Mouse (Mus musculus) midbrain, postnatal 0 days (tissue): ENCODE measurements around the gene Kri1. TPM values are rescaled to one million over a fixed set of nuclear protein-coding genes. Genes with fewer than 3 reads are reported as not detected.

Experiments
- ATAC-seq: fragments of 200-750 bp; cut with Nextera tagmentation; 2 replicates; pipeline ENCODE4 v1.8.0; 2017; ENCODE audit warnings: moderate number of reproducible peaks, mild to moderate bottlenecking, moderate TSS enrichment, moderate library complexity; ENCODE audit not compliant: low FRiP score
- DNase-seq: peaks from one replicate; pipeline ENCODE4 v3.0.0-alpha.2; 2015; ENCODE audit warnings: low spot score
- H3K27ac ChIP-seq: fragments of 300-500 bp; sonication (generic); 2 replicates; pipeline ENCODE4 v1.5.1; 2014; ENCODE audit warnings: low read depth, mild to moderate bottlenecking, low read length, mixed read lengths
- H3K27me3 ChIP-seq: fragments of 300-500 bp; sonication (generic); 2 replicates; pipeline ENCODE4 v1.6.1; 2014; ENCODE audit warnings: low read length, control low read depth, mixed read lengths; ENCODE audit not compliant: insufficient read depth
- H3K36me3 ChIP-seq: fragments of 300-500 bp; sonication (generic); 2 replicates; pipeline ENCODE4 v1.6.1; 2014; ENCODE audit warnings: low read length, control low read depth, mixed read lengths; ENCODE audit not compliant: insufficient read depth
- H3K4me1 ChIP-seq: fragments of 300-500 bp; sonication (generic); 2 replicates; pipeline ENCODE4 v1.6.1; 2014; ENCODE audit warnings: mild to moderate bottlenecking, control low read depth, antibody characterized with exemption, low read length, mixed read lengths; ENCODE audit not compliant: insufficient read depth
- H3K4me2 ChIP-seq: fragments of 300-500 bp; sonication (generic); 2 replicates; pipeline ENCODE4 v1.6.1; 2014; ENCODE audit warnings: low read depth, mild to moderate bottlenecking, low read length, mixed read lengths; ENCODE audit not compliant: poor library complexity, severe bottlenecking
- H3K4me3 ChIP-seq: fragments of 300-500 bp; sonication (generic); 2 replicates; pipeline ENCODE4 v1.5.1; 2014; ENCODE audit warnings: low read depth, mild to moderate bottlenecking, low read length, moderate library complexity
- H3K9ac ChIP-seq: fragments of 300-500 bp; sonication (generic); replicated peaks from 2 replicates; pipeline ENCODE4 v1.6.1; 2014; ENCODE audit warnings: mild to moderate bottlenecking, low read length, moderate library complexity, mixed read lengths; ENCODE audit not compliant: poor library complexity, severe bottlenecking
- H3K9me3 ChIP-seq: fragments of 300-500 bp; sonication (generic); 2 replicates; pipeline ENCODE4 v1.6.1; 2016; ENCODE audit warnings: low read length, control low read depth
- CTCF ChIP-seq: IDR thresholded peaks from 2 replicates; pipeline ENCODE4 v1.5.1; 2016; ENCODE audit warnings: antibody characterized with exemption, mild to moderate bottlenecking
- WGBS: fragments of 180-500 bp; shearing (Covaris S2); extraction: QIAGEN DNeasy Blood & Tissue Kit; methylation state at CpG from one replicate; pipeline ENCODE4 v1.1.7; 2014; 5-methylcytosine and 5-hydroxymethylcytosine counted together
- polyA plus RNA-seq: library from polyadenylated mRNA; unstranded; fragments of >200 nt; fragmentation: Nextera tagmentation; extraction: Ambion mirVana; gene quantifications from 2 replicates; pipeline ENCODE4 v1.2.1, GENCODE M21; 2015
- total RNA-seq: library from RNA; depleted of rRNA; stranded (reverse); fragments of >200 nt; gene quantifications from 2 replicates; pipeline ENCODE4 v1.2.3, GENCODE M21; 2014

Gene Kri1
- total and polyA plus RNA-seq, 2 experiments from 2014 or later: 11.7 to 25.9 TPM

DNA sequence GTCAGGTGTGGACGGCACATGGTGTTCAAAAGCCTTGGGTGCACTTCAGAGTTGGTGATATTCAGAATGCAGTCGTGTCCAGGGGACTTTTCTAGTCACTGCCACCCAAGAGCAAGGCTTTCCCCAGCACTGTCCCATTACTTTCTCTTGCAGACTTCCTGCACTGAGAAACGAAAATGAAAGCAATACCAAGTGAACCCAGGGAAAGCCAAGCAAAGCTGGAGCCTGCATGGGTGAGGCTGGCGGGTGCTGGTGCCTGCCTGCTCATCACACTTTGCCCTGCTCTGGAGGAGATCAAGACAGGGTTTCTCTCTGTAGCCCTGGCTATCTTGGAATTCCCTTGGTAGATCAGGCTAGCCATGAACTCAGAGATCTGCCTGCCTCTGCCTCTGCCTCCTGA, 52.4 kb downstream of the Kri1 start:
- no peak overlapping the region for H3K27ac ChIP-seq
- peaks cover 6% of the 10 kb centered on the region for H3K4me1 ChIP-seq
- no peak overlapping the region for H3K4me2 ChIP-seq
- WGBS: 90% methylated on average over 4 of the region's 4 CpGs
- H3K9ac ChIP-seq: no peak overlapping the region
- DNase-seq (no peak), ATAC-seq (no peak)
- no peak overlapping the region for H3K4me3 ChIP-seq
- H3K9me3 ChIP-seq: no peaks in the 10 kb centered on the region
- peaks cover 27% of the 10 kb centered on the region for H3K36me3 ChIP-seq
- no peak for TF ChIP-seq CTCF
- no peaks in the 10 kb centered on the region for H3K27me3 ChIP-seq

DNA sequence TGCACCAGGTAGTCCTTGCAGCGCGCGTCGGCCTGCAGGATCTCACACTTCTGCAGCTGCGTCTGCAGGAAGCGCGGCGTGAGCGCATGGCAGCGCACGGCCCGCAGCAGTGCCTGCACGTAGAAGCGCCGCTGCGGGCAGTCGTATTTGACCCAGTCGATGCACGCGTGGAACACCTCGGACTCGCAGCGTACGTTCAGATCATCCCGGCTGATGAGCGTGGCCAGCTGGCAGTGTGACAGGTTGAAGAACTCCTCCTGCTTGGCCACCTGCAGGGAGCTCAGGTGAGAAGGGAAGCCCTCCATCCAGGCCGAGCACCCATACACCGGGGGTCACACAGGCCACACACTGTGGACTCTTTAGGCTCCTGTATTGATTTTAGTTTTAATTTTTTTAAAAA, 54.0 kb downstream of the Kri1 start:
- Histone ChIP-seq H3K4me1 (peaks cover 6% of the 10 kb centered on the region), H3K4me2 (no peak overlapping the region), H3K27ac (no peak overlapping the region), H3K4me3 (no peak overlapping the region), H3K9ac (no peak overlapping the region), H3K9me3 (no peaks in the 10 kb centered on the region), H3K36me3 (peaks cover 38% of the 10 kb centered on the region), H3K27me3 (no peaks in the 10 kb centered on the region)
- no peak for DNase-seq
- 87% methylated on average over 28 of the region's 28 CpGs for WGBS
- no peak for ATAC-seq
- TF ChIP-seq CTCF: no peak

DNA sequence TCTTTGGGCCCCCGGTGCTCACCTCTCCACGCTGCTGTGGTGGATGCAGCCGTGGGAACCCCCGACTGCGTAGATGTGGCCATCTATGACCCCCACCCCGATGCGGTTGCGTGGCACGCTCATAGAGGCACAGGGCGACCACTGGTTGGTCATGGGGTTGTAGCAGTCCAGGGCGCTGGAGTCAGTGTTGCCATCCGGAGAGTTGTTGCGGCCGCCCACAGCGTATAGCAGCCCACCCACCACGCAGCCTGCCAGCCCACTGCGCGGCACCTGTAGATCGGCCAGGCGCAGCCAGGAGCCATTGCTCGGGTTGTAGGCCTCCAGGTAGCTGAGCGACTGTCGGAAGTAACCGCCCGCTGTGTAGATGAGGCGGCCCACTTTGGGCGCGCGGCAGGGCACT, 54.4 kb downstream of the Kri1 start:
- ATAC-seq: no peak
- H3K4me2 ChIP-seq: no peak overlapping the region
- peaks cover 38% of the 10 kb centered on the region for H3K36me3 ChIP-seq
- 89% methylated on average over 29 of the region's 29 CpGs for WGBS
- no peaks in the 10 kb centered on the region for H3K9me3 ChIP-seq
- H3K4me1 ChIP-seq: peaks cover 6% of the 10 kb centered on the region
- DNase-seq: no peak
- TF ChIP-seq CTCF: no peak
- H3K27ac ChIP-seq: no peak overlapping the region
- no peak overlapping the region for H3K9ac ChIP-seq
- H3K4me3 ChIP-seq: no peak overlapping the region
- H3K27me3 ChIP-seq: no peaks in the 10 kb centered on the region

- Histone ChIP-seq H3K4me3 (no peak overlapping the region), H3K27me3 (no peaks in the 10 kb centered on the region), H3K36me3 (peaks cover 38% of the 10 kb centered on the region), H3K9ac (no peak overlapping the region), H3K4me1 (peaks cover 6% of the 10 kb centered on the region), H3K27ac (no peak overlapping the region), H3K9me3 (no peaks in the 10 kb centered on the region), H3K4me2 (no peak overlapping the region)
- no peak for ATAC-seq
- WGBS: 93% methylated on average over 5 of the region's 5 CpGs
- DNase-seq: no peak
- peak; percentile 19; the same call in 1 of the 2 replicates for TF ChIP-seq CTCF
These were observed 54.9 kb downstream of the Kri1 start for GRCm38 (mm10) chr9:21232867-21233266.

DNA sequence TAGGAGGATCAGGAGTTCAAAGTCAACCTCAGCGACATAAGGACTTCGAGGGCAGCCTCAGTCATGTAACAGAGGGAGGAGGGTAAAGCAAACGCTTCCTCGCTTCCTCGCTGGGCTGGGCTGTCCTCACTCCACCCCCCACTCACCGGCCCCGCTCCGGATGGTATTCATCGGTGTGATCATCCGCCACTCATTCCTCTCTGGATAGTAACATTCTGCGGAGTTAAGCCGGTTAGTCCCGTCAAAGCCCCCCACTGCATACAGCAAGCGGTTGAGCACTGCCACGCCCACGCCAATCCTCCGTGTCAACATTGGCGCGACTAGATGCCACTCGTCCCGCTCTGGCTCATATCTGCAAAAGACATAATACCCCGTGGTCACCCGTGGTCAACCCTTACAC, 56.2 kb downstream of the Kri1 start:
- H3K4me1 ChIP-seq: 0 out of 2 replicates have a peak, but pooled peaks cover 2% of the 10 kb centered on the region
- H3K4me3 ChIP-seq: no peak overlapping the region
- no peaks in the 10 kb centered on the region for H3K9me3 ChIP-seq
- H3K27ac ChIP-seq: no peak overlapping the region
- ATAC-seq: no peak
- H3K27me3 ChIP-seq: no peaks in the 10 kb centered on the region
- no peak overlapping the region for H3K9ac ChIP-seq
- H3K4me2 ChIP-seq: no peak overlapping the region
- H3K36me3 ChIP-seq: peaks cover 38% of the 10 kb centered on the region
- 47% methylated on average over 23 of the region's 23 CpGs for WGBS
- TF ChIP-seq CTCF: no peak
- no peak for DNase-seq

- H3K9ac ChIP-seq: peak overlapping the region; percentile 26; the same call in 1 of the 2 replicates
- peak overlapping the region; percentile 38 for H3K4me2 ChIP-seq
- H3K4me1 ChIP-seq: 0 out of 2 replicates have a peak, but pooled peaks cover 2% of the 10 kb centered on the region
- ATAC-seq: peak; percentile 47; the same call in 1 of the 2 replicates
- H3K4me3 ChIP-seq: peak overlapping the region; percentile 23
- WGBS: 11% methylated on average over 16 of the region's 16 CpGs
- DNase-seq: peak; percentile 43
- no peak overlapping the region for H3K27ac ChIP-seq
- TF ChIP-seq CTCF: no peak
- no peaks in the 10 kb centered on the region for H3K27me3 ChIP-seq
- no peaks in the 10 kb centered on the region for H3K9me3 ChIP-seq
- peaks cover 21% of the 10 kb centered on the region for H3K36me3 ChIP-seq
These were observed 60.4 kb downstream of the Kri1 start for GRCm38 (mm10) chr9:21227342-21227741.
